Comparison of ENCODE assay signal across 11 mouse cellular contexts in the genomic region with DNA sequence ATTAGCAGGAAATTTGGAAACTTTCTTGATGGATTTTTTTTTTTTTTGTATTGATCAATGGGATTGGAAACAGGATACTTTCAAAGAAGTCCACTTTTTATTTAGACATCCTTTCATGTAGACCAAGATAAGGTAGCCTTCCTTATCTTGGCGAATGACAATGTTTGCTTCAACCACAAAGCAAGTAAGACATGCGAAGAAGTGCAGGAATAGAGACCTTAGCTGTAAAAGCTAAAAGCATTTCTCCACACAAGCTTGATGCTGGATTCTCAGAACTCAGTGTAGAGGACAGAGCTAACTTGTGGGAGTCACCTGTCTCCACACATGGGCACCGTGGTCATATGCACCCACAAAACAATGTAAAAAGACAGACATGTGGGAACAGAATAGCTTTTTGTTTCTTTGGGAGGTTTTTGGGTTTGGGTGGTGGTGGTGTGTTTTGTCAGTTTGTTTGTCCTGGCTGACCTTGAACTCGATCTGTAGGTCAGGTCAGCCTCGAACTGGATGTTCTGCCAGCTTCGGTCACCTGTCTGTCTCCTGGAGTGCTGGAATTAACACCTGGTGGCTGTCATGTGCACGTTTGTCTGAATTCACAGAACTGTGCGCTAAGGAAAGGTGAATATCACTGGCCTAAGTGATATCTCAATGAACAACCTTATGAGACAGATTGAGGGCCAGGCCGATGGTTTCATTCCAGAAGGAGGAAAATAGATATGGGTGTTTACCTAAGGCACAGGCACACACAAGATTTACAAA. TPM values are rescaled to one million over a fixed set of nuclear protein-coding genes. Genes with fewer than 3 reads are reported as not detected.
DNase-seq lines count a peak whose midpoint lies in the region; ATAC-seq and TF ChIP-seq lines count a peak whose summit lies in the region.
"Had no signal": no experiment of that assay in that cellular context is flagged by ENCODE, and none has a peak within 500 bp of the region (broad histone marks: within the 10 kb centered on the region; RNA-seq: fewer than 3 reads in every experiment).

No protein-coding gene starts in this region.

- peaks cover 22% of the 10 kb centered on the region for H3K4me1 ChIP-seq in heart, embryonic 13.5 days
- peaks cover 5% of the 10 kb centered on the region; the same call in 1 of the 2 replicates for H3K4me1 ChIP-seq in embryonic facial prominence, embryonic 12.5 days
- H3K4me1 ChIP-seq in intestine, embryonic 14.5 days (replicated peaks; ENCODE audit: control insufficient read depth, insufficient read depth, low read length) = peaks cover 4% of the 10 kb centered on the region; the same call in 1 of the 2 replicates
- H3K4me1 ChIP-seq in midbrain, embryonic 10.5 days = peaks cover 16% of the 10 kb centered on the region
- H3K4me1 ChIP-seq in thymus, adult 2 months (replicated peaks; ENCODE audit: control insufficient read depth, insufficient read depth, low read length) = peaks cover 16% of the 10 kb centered on the region

- intact Hi-C loops in left cerebral cortex, postnatal 14 days (cut with DNase I) = no loop called here

- H3K27me3 ChIP-seq in heart, embryonic 13.5 days (replicated peaks) = no peaks in the 10 kb centered on the region; the same call in 1 of the 2 replicates
- no peaks in the 10 kb centered on the region for H3K27me3 ChIP-seq in embryonic facial prominence, embryonic 12.5 days
- no peaks in the 10 kb centered on the region for H3K27me3 ChIP-seq in intestine, embryonic 14.5 days (replicated peaks; ENCODE audit: control insufficient read depth, insufficient read depth, low read length)
- peaks cover 15% of the 10 kb centered on the region for H3K27me3 ChIP-seq in midbrain, embryonic 10.5 days (ENCODE audit: low read depth, poor library complexity, severe bottlenecking)
- no peaks in the 10 kb centered on the region for H3K27me3 ChIP-seq in thymus, adult 2 months (ENCODE audit: control insufficient read depth, insufficient read depth, low read length)

- peaks cover 41% of the 10 kb centered on the region for H3K36me3 ChIP-seq in heart, embryonic 13.5 days
- H3K36me3 ChIP-seq in embryonic facial prominence, embryonic 12.5 days = 0 out of 2 replicates have a peak, but pooled peaks cover 5% of the 10 kb centered on the region
- 0 out of 2 replicates have a peak, but pooled peaks cover 4% of the 10 kb centered on the region for H3K36me3 ChIP-seq in intestine, embryonic 14.5 days (ENCODE audit: control insufficient read depth, insufficient read depth, low read length)
- peaks cover 14% of the 10 kb centered on the region for H3K36me3 ChIP-seq in midbrain, embryonic 10.5 days
- no peaks in the 10 kb centered on the region for H3K36me3 ChIP-seq in thymus, adult 2 months (ENCODE audit: control insufficient read depth, insufficient read depth, low read length)

- ATAC-seq in heart, embryonic 13.5 days (ENCODE audit: extremely low read depth, insufficient number of reproducible peaks, low FRiP score, low TSS enrichment) = no peak
- ATAC-seq in embryonic facial prominence, embryonic 12.5 days (ENCODE audit: insufficient number of reproducible peaks, insufficient read depth, low FRiP score, low TSS enrichment) = no peak
- ATAC-seq in intestine, embryonic 14.5 days (replicated peaks; ENCODE audit: low FRiP score, low TSS enrichment, low read depth) = peak; percentile 58
- ATAC-seq in megakaryocyte progenitor cell, adult 5-6 weeks (replicated peaks; ENCODE audit: poor library complexity) = no peak

- TF ChIP-seq CTCF in thymus, adult 2 months (IDR thresholded peaks at IDR 0.05; ENCODE audit: borderline replicate concordance, control insufficient read depth, extremely low read depth, insufficient read depth, low read length, poor library complexity) = no peak

- TF ChIP-seq POLR2A in thymus, adult 2 months (IDR thresholded peaks at IDR 0.05; ENCODE audit: control insufficient read depth, extremely low read depth, insufficient read depth, low read length, poor library complexity) = no peak

- 59% methylated on average over 9 of the region's 9 CpGs for WGBS in heart, embryonic 13.5 days
- WGBS in embryonic facial prominence, embryonic 12.5 days = 74% methylated on average over 9 of the region's 9 CpGs
- 63% methylated on average over 9 of the region's 9 CpGs for WGBS in intestine, embryonic 14.5 days
- WGBS in midbrain, embryonic 10.5 days = 78% methylated on average over 9 of the region's 9 CpGs
- 82% methylated on average over 9 of the region's 9 CpGs for WGBS in thymus, adult 2 months

- peak overlapping the region; percentile 82 for H3K4me2 ChIP-seq in heart, embryonic 13.5 days
- H3K4me2 ChIP-seq in embryonic facial prominence, embryonic 12.5 days (replicated peaks) = peak overlapping the region; percentile 64
- H3K4me2 ChIP-seq in intestine, embryonic 14.5 days (ENCODE audit: low read length) = peak overlapping the region; percentile 77

- H3K4me3 ChIP-seq in heart, embryonic 13.5 days = peak overlapping the region; percentile 66
- H3K4me3 ChIP-seq in embryonic facial prominence, embryonic 12.5 days = peak overlapping the region; percentile 47
- peak overlapping the region; percentile 48 for H3K4me3 ChIP-seq in intestine, embryonic 14.5 days (ENCODE audit: low read depth, low read length)
- H3K4me3 ChIP-seq in midbrain, embryonic 10.5 days = peak overlapping the region; percentile 61
- no peak overlapping the region for H3K4me3 ChIP-seq in thymus, adult 2 months (ENCODE audit: control insufficient read depth, insufficient read depth, low read length)

- H3K27ac ChIP-seq in heart, embryonic 13.5 days (replicated peaks) = no peak overlapping the region
- H3K27ac ChIP-seq in embryonic facial prominence, embryonic 12.5 days = no peak overlapping the region
- H3K27ac ChIP-seq in intestine, embryonic 14.5 days (ENCODE audit: low read depth) = peak overlapping the region; percentile 9; the same call in 1 of the 2 replicates
- 0 out of 2 replicates have a peak overlapping the region, but pooled peaks have one; percentile 84 for H3K27ac ChIP-seq in midbrain, embryonic 10.5 days (replicated peaks)
- no peak overlapping the region for H3K27ac ChIP-seq in thymus, adult 2 months (ENCODE audit: control insufficient read depth, insufficient read depth, low read length)

- H3K9me3 ChIP-seq in heart, embryonic 13.5 days = no peaks in the 10 kb centered on the region
- H3K9me3 ChIP-seq in embryonic facial prominence, embryonic 12.5 days = no peaks in the 10 kb centered on the region
- H3K9me3 ChIP-seq in intestine, embryonic 14.5 days (ENCODE audit: control insufficient read depth, low read length) = no peaks in the 10 kb centered on the region
- H3K9me3 ChIP-seq in midbrain, embryonic 10.5 days (replicated peaks) = no peaks in the 10 kb centered on the region

- DNase-seq in heart, adult 9 months (ENCODE audit: low spot score in 2 of 2) = no peak
- no peak for DNase-seq in intestine, embryonic 14.5 days (ENCODE audit: low spot score)
- DNase-seq in midbrain, embryonic 10.5 days (ENCODE audit: low spot score) = no peak
- DNase-seq in thymus, adult 2 months = no peak
- no peak for DNase-seq in left cerebral cortex, postnatal 14 days (ENCODE audit: low spot score in 2 of 2)

- H3K9ac ChIP-seq in heart, embryonic 13.5 days = peak overlapping the region; percentile 84
- H3K9ac ChIP-seq in embryonic facial prominence, embryonic 12.5 days = no peak overlapping the region
- H3K9ac ChIP-seq in intestine, embryonic 14.5 days (ENCODE audit: low read length) = no peak overlapping the region

RNA-seq across cellular contexts. Expression of gene As3mt, which starts 0.5 kb away (rescaled TPM):
- 49.1 and 52.8 TPM in 2 replicates for polyA plus RNA-seq in heart, embryonic 13.5 days (2015; fragmentation: Nextera tagmentation; extraction: Ambion mirVana)
- 28.5 and 30.4 TPM in 2 replicates for polyA plus RNA-seq in embryonic facial prominence, embryonic 12.5 days (2016; fragmentation: Nextera tagmentation; extraction: Ambion mirVana)
- polyA plus RNA-seq in intestine, embryonic 14.5 days (2014; fragmentation: Nextera tagmentation; extraction: Ambion mirVana) = 45.6 and 50.6 TPM in 2 replicates
- 30.0 and 32.4 TPM in 2 replicates for polyA plus RNA-seq in midbrain, embryonic 10.5 days (2016; fragmentation: Nextera tagmentation; extraction: Ambion mirVana)
- polyA plus RNA-seq in thymus, adult 2 months (2012; rRNA removed) = 9.5 and 9.6 TPM in 2 replicates
- 31.2 and 43.3 TPM in 2 replicates for total RNA-seq in megakaryocyte progenitor cell, adult 5-6 weeks (2015)
- total RNA-seq in megakaryocyte progenitor cell, adult 5-6 weeks (2017) = 54.4 and 65.8 TPM in 2 replicates
- 10 to 100 TPM; 16.8 to 18.4 TPM for total RNA-seq in left cerebral cortex, postnatal 14 days (2021)

RNA-seq across cellular contexts. Expression of gene Borcs7, which starts 17.0 kb away (rescaled TPM):
- polyA plus RNA-seq in heart, embryonic 13.5 days (2015; fragmentation: Nextera tagmentation; extraction: Ambion mirVana) = 17.4 and 17.6 TPM in 2 replicates
- 16.1 TPM in 2 replicates for polyA plus RNA-seq in embryonic facial prominence, embryonic 12.5 days (2016; fragmentation: Nextera tagmentation; extraction: Ambion mirVana)
- 17.5 and 18.0 TPM in 2 replicates for polyA plus RNA-seq in intestine, embryonic 14.5 days (2014; fragmentation: Nextera tagmentation; extraction: Ambion mirVana)
- polyA plus RNA-seq in midbrain, embryonic 10.5 days (2016; fragmentation: Nextera tagmentation; extraction: Ambion mirVana) = 14.2 and 17.4 TPM in 2 replicates
- polyA plus RNA-seq in thymus, adult 2 months (2012; rRNA removed) = 3.0 and 4.4 TPM in 2 replicates
- total RNA-seq in megakaryocyte progenitor cell, adult 5-6 weeks (2015) = 14.1 TPM in 2 replicates
- 4.6 and 6.5 TPM in 2 replicates for total RNA-seq in megakaryocyte progenitor cell, adult 5-6 weeks (2017)
- total RNA-seq in left cerebral cortex, postnatal 14 days (2021) = 10 to 100 TPM; 21.6 to 22.3 TPM

RNA-seq across cellular contexts. Expression of gene Cyp17a1, which starts 33.7 kb away (rescaled TPM):
- polyA plus RNA-seq in heart, embryonic 13.5 days (2015; fragmentation: Nextera tagmentation; extraction: Ambion mirVana) = 1.1 and 1.6 TPM in 2 replicates
- polyA plus RNA-seq in embryonic facial prominence, embryonic 12.5 days (2016; fragmentation: Nextera tagmentation; extraction: Ambion mirVana) = 0.26 TPM in 1 of 2 replicates, not detected in the other
- 0.23 TPM in 1 of 2 replicates, not detected in the other for polyA plus RNA-seq in intestine, embryonic 14.5 days (2014; fragmentation: Nextera tagmentation; extraction: Ambion mirVana)
- polyA plus RNA-seq in midbrain, embryonic 10.5 days (2016; fragmentation: Nextera tagmentation; extraction: Ambion mirVana) = not detected in 2 replicates
- polyA plus RNA-seq in thymus, adult 2 months (2012; rRNA removed) = 0.26 and 0.42 TPM in 2 replicates
- total RNA-seq in megakaryocyte progenitor cell, adult 5-6 weeks (2015) = not detected in 2 replicates
- not detected in 2 replicates for total RNA-seq in megakaryocyte progenitor cell, adult 5-6 weeks (2017)
- total RNA-seq in left cerebral cortex, postnatal 14 days (2021) = not detected
- total RNA-seq: hematopoietic stem cell, adult 5-6 weeks had no signal
- polyA plus RNA-seq: brain, embryonic 14.5 days; neural tube, embryonic 11.5 days had no signal

RNA-seq across cellular contexts. Expression of gene Cnnm2, which starts 54.7 kb away (rescaled TPM):
- 2.4 and 2.5 TPM in 2 replicates for polyA plus RNA-seq in heart, embryonic 13.5 days (2015; fragmentation: Nextera tagmentation; extraction: Ambion mirVana)
- polyA plus RNA-seq in embryonic facial prominence, embryonic 12.5 days (2016; fragmentation: Nextera tagmentation; extraction: Ambion mirVana) = 4.9 and 5.4 TPM in 2 replicates
- polyA plus RNA-seq in intestine, embryonic 14.5 days (2014; fragmentation: Nextera tagmentation; extraction: Ambion mirVana) = 1.9 and 2.2 TPM in 2 replicates
- polyA plus RNA-seq in midbrain, embryonic 10.5 days (2016; fragmentation: Nextera tagmentation; extraction: Ambion mirVana) = 2.7 TPM in 2 replicates
- polyA plus RNA-seq in thymus, adult 2 months (2012; rRNA removed) = 7.4 and 9.7 TPM in 2 replicates
- 6.4 and 8.0 TPM in 2 replicates for total RNA-seq in megakaryocyte progenitor cell, adult 5-6 weeks (2015)
- 5.5 and 5.8 TPM in 2 replicates for total RNA-seq in megakaryocyte progenitor cell, adult 5-6 weeks (2017)
- total RNA-seq in left cerebral cortex, postnatal 14 days (2021) = 10 to 100 TPM; 35.6 to 36.1 TPM

Comparison
In these comparisons a context has a peak if more than half of its experiments do, and no peak if none do; other contexts are left out.
1. H3K27ac ChIP-seq: peak in intestine, embryonic 14.5 days (single experiment) and midbrain, embryonic 10.5 days (single experiment); none in heart, embryonic 13.5 days (single experiment), embryonic facial prominence, embryonic 12.5 days (single experiment) and thymus, adult 2 months (single experiment).
2. Peak in every context shown above with its lines, with median percentiles within 50 percentile points of each other: H3K4me2 ChIP-seq.